Mouse (Mus musculus): Measurements from ENCODE around the gene Cyp2w1. TPM values are rescaled to one million over a fixed set of nuclear protein-coding genes. Genes with fewer than 3 reads are reported as not detected.
A peak's percentile ranks its signal among the peaks of the same experiment; 100 is the strongest.

Cyp2w1 gene
- polyA plus RNA-seq, 1 experiment from 2014 or later, result not detected

DNA sequence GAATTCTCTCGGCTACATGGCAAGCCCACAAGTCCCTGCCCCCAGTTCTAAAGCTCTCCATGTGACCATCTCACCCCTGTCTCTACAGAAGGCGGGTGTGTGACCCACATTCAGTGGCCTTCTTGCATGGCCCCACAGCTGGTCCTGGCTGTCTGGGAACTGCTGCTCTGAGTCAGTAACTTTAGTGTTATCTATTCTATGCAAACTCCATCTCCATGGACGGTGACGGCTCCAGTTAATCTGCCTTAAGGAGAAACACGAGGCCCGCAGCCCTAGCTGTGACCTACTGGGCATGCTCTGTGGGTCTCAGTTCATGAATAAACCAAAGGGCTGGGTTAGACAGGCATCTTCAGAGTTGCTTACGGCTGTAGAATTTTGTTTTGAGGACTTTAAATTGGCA is 42.0 kb downstream of the Cyp2w1 start:
- Histone ChIP-seq H3K9ac (no peak overlapping the region), H3K4me1 (replicated peaks) (peaks cover 47% of the 10 kb centered on the region), H3K27me3 (replicated peaks) (no peaks in the 10 kb centered on the region), H3K9me3 (replicated peaks) (no peaks in the 10 kb centered on the region), H3K27ac (ENCODE audit: poor library complexity, severe bottlenecking) (no peak overlapping the region), H3K36me3 (peaks cover 20% of the 10 kb centered on the region), H3K4me2 (no peak overlapping the region), H3K4me3 (no peak overlapping the region)
- WGBS, result 52% methylated on average over 7 of the region's 7 CpGs
- no peak for ATAC-seq (ENCODE audit: insufficient number of reproducible peaks, low FRiP score)

GRCm38 (mm10) chr5:139395528-139395927 is 43.1 kb downstream of the Cyp2w1 start:
- Histone ChIP-seq H3K9ac (no peak overlapping the region), H3K36me3 (peaks cover 20% of the 10 kb centered on the region), H3K9me3 (replicated peaks) (no peaks in the 10 kb centered on the region), H3K4me2 (no peak overlapping the region), H3K27me3 (replicated peaks) (no peaks in the 10 kb centered on the region), H3K4me1 (replicated peaks) (peaks cover 39% of the 10 kb centered on the region), H3K27ac (ENCODE audit: poor library complexity, severe bottlenecking) (no peak overlapping the region), H3K4me3 (no peak overlapping the region)
- 88% methylated on average over 4 of the region's 4 CpGs for WGBS
- no peak for ATAC-seq (ENCODE audit: insufficient number of reproducible peaks, low FRiP score)

- Histone ChIP-seq H3K9me3 (replicated peaks) (no peaks in the 10 kb centered on the region), H3K27ac (ENCODE audit: poor library complexity, severe bottlenecking) (no peak overlapping the region), H3K4me1 (replicated peaks) (peaks cover 24% of the 10 kb centered on the region), H3K9ac (no peak overlapping the region), H3K4me2 (no peak overlapping the region), H3K27me3 (replicated peaks) (no peaks in the 10 kb centered on the region), H3K4me3 (no peak overlapping the region), H3K36me3 (peaks cover 16% of the 10 kb centered on the region)
- 82% methylated on average over 4 of the region's 4 CpGs for WGBS
- ATAC-seq (ENCODE audit: insufficient number of reproducible peaks, low FRiP score), result no peak
Observed at GRCm38 (mm10) chr5:139397359-139397916, 45.0 kb downstream of the Cyp2w1 start.

GRCm38 (mm10) chr5:139397959-139398753 is 45.7 kb downstream of the Cyp2w1 start:
- H3K4me2 ChIP-seq, result peak overlapping the region; percentile 10; the same call in 1 of the 2 replicates
- no peaks in the 10 kb centered on the region; the same call in 1 of the 2 replicates for H3K27me3 ChIP-seq (replicated peaks)
- peaks cover 9% of the 10 kb centered on the region for H3K36me3 ChIP-seq
- H3K4me3 ChIP-seq, result no peak overlapping the region
- no peak overlapping the region for H3K27ac ChIP-seq (ENCODE audit: poor library complexity, severe bottlenecking)
- H3K4me1 ChIP-seq (replicated peaks), result peaks cover 24% of the 10 kb centered on the region
- H3K9me3 ChIP-seq (replicated peaks), result no peaks in the 10 kb centered on the region
- 15% methylated on average over 5 of the region's 5 CpGs for WGBS
- ATAC-seq (ENCODE audit: insufficient number of reproducible peaks, low FRiP score), result peak; percentile 54
- H3K9ac ChIP-seq, result no peak overlapping the region

DNA sequence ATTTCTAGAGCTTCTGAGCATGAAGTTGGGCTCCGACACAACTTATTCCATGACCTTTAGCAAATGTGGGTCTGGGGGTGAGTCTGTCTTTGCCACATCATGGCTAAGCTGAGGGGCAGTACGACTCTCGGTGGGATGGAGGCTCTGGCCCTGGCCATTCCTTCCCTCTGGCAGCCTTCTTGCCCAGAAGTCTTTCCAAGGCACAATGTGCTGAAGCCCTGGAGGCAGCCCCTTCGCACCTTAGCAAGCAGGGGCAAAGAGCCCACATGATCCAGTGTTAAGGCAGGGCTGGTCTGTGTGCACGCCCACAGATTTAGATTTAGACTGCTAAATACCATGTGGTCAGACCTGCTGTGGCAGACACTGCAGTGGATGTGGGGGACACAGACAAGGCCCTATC is 46.4 kb downstream of the Cyp2w1 start:
- Histone ChIP-seq H3K27me3 (replicated peaks) (no peaks in the 10 kb centered on the region; the same call in 1 of the 2 replicates), H3K9ac (no peak overlapping the region), H3K27ac (ENCODE audit: poor library complexity, severe bottlenecking) (no peak overlapping the region), H3K36me3 (peaks cover 4% of the 10 kb centered on the region; the same call in 1 of the 2 replicates), H3K4me3 (no peak overlapping the region), H3K4me2 (no peak overlapping the region), H3K9me3 (replicated peaks) (no peaks in the 10 kb centered on the region), H3K4me1 (replicated peaks) (peaks cover 24% of the 10 kb centered on the region)
- no peak for ATAC-seq (ENCODE audit: insufficient number of reproducible peaks, low FRiP score)
- WGBS, result 76% methylated on average over 5 of the region's 5 CpGs

GRCm38 (mm10) chr5:139399991-139400390 is 47.6 kb downstream of the Cyp2w1 start:
- H3K4me1 ChIP-seq (replicated peaks), result peaks cover 23% of the 10 kb centered on the region
- no peak overlapping the region for H3K4me2 ChIP-seq
- H3K36me3 ChIP-seq, result no peaks in the 10 kb centered on the region
- H3K9ac ChIP-seq, result no peak overlapping the region
- H3K4me3 ChIP-seq, result no peak overlapping the region
- no peak for ATAC-seq (ENCODE audit: insufficient number of reproducible peaks, low FRiP score)
- no peak overlapping the region for H3K27ac ChIP-seq (ENCODE audit: poor library complexity, severe bottlenecking)
- H3K9me3 ChIP-seq (replicated peaks), result no peaks in the 10 kb centered on the region
- no peaks in the 10 kb centered on the region; the same call in 1 of the 2 replicates for H3K27me3 ChIP-seq (replicated peaks)
- 75% methylated on average over 14 of the region's 14 CpGs for WGBS

GRCm38 (mm10) chr5:139402106-139402505 is 49.7 kb downstream of the Cyp2w1 start:
- 84% methylated on average over 2 of the region's 2 CpGs for WGBS
- H3K9me3 ChIP-seq (replicated peaks), result no peaks in the 10 kb centered on the region
- no peaks in the 10 kb centered on the region for H3K36me3 ChIP-seq
- H3K9ac ChIP-seq, result no peak overlapping the region
- ATAC-seq (ENCODE audit: insufficient number of reproducible peaks, low FRiP score), result no peak
- peaks cover 3% of the 10 kb centered on the region; the same call in 1 of the 2 replicates for H3K27me3 ChIP-seq (replicated peaks)
- no peak overlapping the region for H3K4me3 ChIP-seq
- peaks cover 36% of the 10 kb centered on the region for H3K4me1 ChIP-seq (replicated peaks)
- H3K27ac ChIP-seq (ENCODE audit: poor library complexity, severe bottlenecking), result no peak overlapping the region
- no peak overlapping the region for H3K4me2 ChIP-seq

DNA sequence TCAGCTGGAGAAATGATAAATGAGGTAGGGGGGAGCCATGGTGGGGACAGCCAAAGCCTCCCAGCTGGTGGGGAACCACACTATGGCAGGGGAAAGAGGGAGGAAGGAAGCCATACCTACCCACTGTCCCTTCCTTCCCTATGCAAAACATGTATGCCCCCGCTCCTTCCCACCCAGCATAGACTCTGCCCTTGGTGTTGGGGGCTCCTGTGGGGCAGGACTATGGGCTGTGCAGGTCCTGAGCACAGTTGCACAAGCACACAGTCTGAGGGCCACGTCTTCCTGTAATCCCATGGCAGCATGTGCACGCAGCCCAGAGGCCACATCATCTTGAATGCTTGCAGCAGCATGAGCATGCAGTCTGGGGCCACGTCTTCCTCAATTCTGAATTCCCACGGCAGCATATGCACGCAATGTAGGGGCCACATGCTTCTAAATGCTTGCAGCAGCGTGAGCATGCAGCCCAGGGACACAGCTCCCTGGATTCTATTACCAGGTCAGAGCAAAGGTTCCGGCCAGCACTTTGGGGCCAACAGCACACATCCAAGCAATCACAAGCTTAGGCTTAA is 51.4 kb downstream of the Cyp2w1 start:
- Histone ChIP-seq H3K4me1 (replicated peaks) (peaks cover 26% of the 10 kb centered on the region), H3K4me3 (no peak overlapping the region), H3K9me3 (replicated peaks) (no peaks in the 10 kb centered on the region), H3K9ac (no peak overlapping the region), H3K4me2 (no peak overlapping the region), H3K27ac (ENCODE audit: poor library complexity, severe bottlenecking) (no peak overlapping the region), H3K36me3 (no peaks in the 10 kb centered on the region), H3K27me3 (replicated peaks) (peaks cover 4% of the 10 kb centered on the region; the same call in 1 of the 2 replicates)
- WGBS, result 86% methylated on average over 8 of the region's 8 CpGs
- ATAC-seq (ENCODE audit: insufficient number of reproducible peaks, low FRiP score), result no peak

GRCm38 (mm10) chr5:139404801-139405401 is 52.5 kb downstream of the Cyp2w1 start, which contains the start of gene C130050O18Rik:
Gene C130050O18Rik, plus strand, starts transcription at chr5:139405280.
- Histone ChIP-seq H3K27ac (ENCODE audit: poor library complexity, severe bottlenecking) (no peak within 1 kb of the TSS), H3K27me3 (replicated peaks) (peaks cover 4% of the 10 kb centered on the region; the same call in 1 of the 2 replicates), H3K4me2 (no peak within 1 kb of the TSS), H3K9ac (no peak within 1 kb of the TSS), H3K4me3 (no peak within 1 kb of the TSS), H3K4me1 (replicated peaks) (peaks cover 35% of the 10 kb centered on the region), H3K36me3 (no peaks in the 10 kb centered on the region), H3K9me3 (replicated peaks) (no peaks in the 10 kb centered on the region)
- ATAC-seq (ENCODE audit: insufficient number of reproducible peaks, low FRiP score), result 0 out of 2 replicates have a peak, but pooled peaks have one; percentile 12
- 64% methylated on average over 6 of the region's 6 CpGs for WGBS

DNA sequence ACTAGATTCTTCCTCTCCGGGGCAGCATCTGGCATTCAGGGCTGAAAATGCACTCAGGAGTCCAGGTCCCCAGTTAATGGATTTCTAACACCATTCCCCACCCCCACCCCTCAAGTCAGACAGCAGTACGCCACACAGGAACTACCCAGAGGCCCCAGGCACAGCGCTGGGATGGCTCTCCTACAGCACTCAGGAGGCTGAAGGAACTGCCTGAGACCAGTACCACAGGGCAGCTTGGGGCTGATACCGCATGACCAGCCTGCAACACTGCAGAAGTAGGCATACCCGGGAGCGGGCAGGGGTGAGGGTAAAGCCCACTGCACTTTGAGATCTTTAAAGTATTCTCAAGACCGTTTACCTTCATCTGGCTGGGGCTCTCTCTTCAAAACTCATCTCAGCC is 53.1 kb downstream of the Cyp2w1 start:
- H3K9ac ChIP-seq, result no peak overlapping the region
- H3K36me3 ChIP-seq, result no peaks in the 10 kb centered on the region
- H3K9me3 ChIP-seq (replicated peaks), result no peaks in the 10 kb centered on the region
- no peak for ATAC-seq (ENCODE audit: insufficient number of reproducible peaks, low FRiP score)
- H3K4me1 ChIP-seq (replicated peaks), result peaks cover 40% of the 10 kb centered on the region
- no peak overlapping the region for H3K4me2 ChIP-seq
- 69% methylated on average over 7 of the region's 7 CpGs for WGBS
- no peak overlapping the region for H3K4me3 ChIP-seq
- H3K27me3 ChIP-seq (replicated peaks), result peaks cover 4% of the 10 kb centered on the region; the same call in 1 of the 2 replicates
- no peak overlapping the region for H3K27ac ChIP-seq (ENCODE audit: poor library complexity, severe bottlenecking)

DNA sequence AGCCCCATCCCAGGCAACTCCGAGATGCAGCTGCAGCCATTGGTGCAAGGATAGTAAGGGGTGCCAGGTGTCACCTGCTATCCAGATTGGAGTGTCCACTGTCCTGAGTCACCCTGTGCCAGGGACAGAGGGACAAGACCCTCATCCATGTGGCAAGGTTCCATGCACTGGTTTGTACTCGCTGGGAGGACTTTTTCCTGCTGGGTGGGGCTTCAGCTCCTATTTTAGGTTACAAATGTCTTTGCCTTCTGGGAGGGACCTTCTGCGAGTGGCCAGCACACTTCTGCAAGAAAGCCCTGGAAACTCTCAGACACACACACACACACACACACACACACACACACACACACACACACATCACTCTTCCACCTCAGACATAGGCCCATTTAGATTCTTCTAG is 53.5 kb downstream of the Cyp2w1 start:
- no peak for ATAC-seq (ENCODE audit: insufficient number of reproducible peaks, low FRiP score)
- no peak overlapping the region for H3K4me2 ChIP-seq

More for the DNA sequence above, 53.5 kb downstream of the Cyp2w1 start:
- Histone ChIP-seq H3K36me3 (no peaks in the 10 kb centered on the region), H3K9me3 (replicated peaks) (no peaks in the 10 kb centered on the region), H3K27me3 (replicated peaks) (peaks cover 8% of the 10 kb centered on the region), H3K9ac (no peak overlapping the region), H3K27ac (ENCODE audit: poor library complexity, severe bottlenecking) (no peak overlapping the region), H3K4me3 (no peak overlapping the region), H3K4me1 (replicated peaks) (peaks cover 44% of the 10 kb centered on the region)
- WGBS, result 43% methylated on average over 3 of the region's 3 CpGs

All from heart, embryonic 12.5 days (tissue).